Mouse (Mus musculus): ENCODE results near the gene Col5a2. TPM values are rescaled to one million over a fixed set of nuclear protein-coding genes. Genes with fewer than 3 reads are reported as not detected.

Gene Col5a2
- polyA plus RNA-seq, 1 experiment from 2014 or later, result 3.8 TPM

GRCm38 (mm10) chr1:45381866-45382265, 121.2 kb downstream of the Col5a2 start:
- Histone ChIP-seq H3K27ac (ENCODE audit: low read depth, low read length) (no peak overlapping the region), H3K4me1 (ENCODE audit: control insufficient read depth, insufficient read depth, low read length) (no peaks in the 10 kb centered on the region), H3K9me3 (ENCODE audit: control insufficient read depth, low read length) (no peaks in the 10 kb centered on the region), H3K4me3 (ENCODE audit: low read depth, low read length) (no peak overlapping the region), H3K27me3 (ENCODE audit: control insufficient read depth, insufficient read depth, low read length) (no peaks in the 10 kb centered on the region), H3K4me2 (ENCODE audit: low read depth, low read length) (no peak overlapping the region), H3K9ac (replicated peaks; ENCODE audit: low read depth, low read length) (no peak overlapping the region), H3K36me3 (ENCODE audit: control insufficient read depth, insufficient read depth, low read length) (no peaks in the 10 kb centered on the region)
- 98% methylated on average over 2 of the region's 2 CpGs for WGBS
- ATAC-seq (ENCODE audit: low read depth), result no peak

- H3K27ac ChIP-seq (ENCODE audit: low read depth, low read length), result no peak overlapping the region
- H3K4me3 ChIP-seq (ENCODE audit: low read depth, low read length), result no peak overlapping the region
- H3K9me3 ChIP-seq (ENCODE audit: control insufficient read depth, low read length), result no peaks in the 10 kb centered on the region
- no peaks in the 10 kb centered on the region for H3K36me3 ChIP-seq (ENCODE audit: control insufficient read depth, insufficient read depth, low read length)
- no peak overlapping the region for H3K4me2 ChIP-seq (ENCODE audit: low read depth, low read length)
- no peaks in the 10 kb centered on the region for H3K27me3 ChIP-seq (ENCODE audit: control insufficient read depth, insufficient read depth, low read length)
- H3K4me1 ChIP-seq (ENCODE audit: control insufficient read depth, insufficient read depth, low read length), result no peaks in the 10 kb centered on the region
- no peak for ATAC-seq (ENCODE audit: low read depth)
- WGBS, result 82% methylated on average over 7 of the region's 7 CpGs
- no peak overlapping the region for H3K9ac ChIP-seq (replicated peaks; ENCODE audit: low read depth, low read length)
Measured at GRCm38 (mm10) chr1:45379992-45380690, 122.9 kb downstream of the Col5a2 start.

GRCm38 (mm10) chr1:45365427-45365826, 137.7 kb downstream of the Col5a2 start:
- Histone ChIP-seq H3K27me3 (ENCODE audit: control insufficient read depth, insufficient read depth, low read length) (no peaks in the 10 kb centered on the region), H3K9ac (replicated peaks; ENCODE audit: low read depth, low read length) (no peak overlapping the region), H3K4me1 (ENCODE audit: control insufficient read depth, insufficient read depth, low read length) (no peaks in the 10 kb centered on the region), H3K9me3 (ENCODE audit: control insufficient read depth, low read length) (no peaks in the 10 kb centered on the region; the same call in 1 of the 2 replicates), H3K27ac (ENCODE audit: low read depth, low read length) (no peak overlapping the region), H3K4me3 (ENCODE audit: low read depth, low read length) (no peak overlapping the region), H3K4me2 (ENCODE audit: low read depth, low read length) (no peak overlapping the region), H3K36me3 (ENCODE audit: control insufficient read depth, insufficient read depth, low read length) (no peaks in the 10 kb centered on the region)
- WGBS, result 79% methylated on average over 1 of the region's 1 CpGs
- no peak for ATAC-seq (ENCODE audit: low read depth)

- no peaks in the 10 kb centered on the region for H3K9me3 ChIP-seq (ENCODE audit: control insufficient read depth, low read length)
- ATAC-seq (ENCODE audit: low read depth), result no peak
- no peaks in the 10 kb centered on the region for H3K4me1 ChIP-seq (ENCODE audit: control insufficient read depth, insufficient read depth, low read length)
- H3K9ac ChIP-seq (replicated peaks; ENCODE audit: low read depth, low read length), result no peak overlapping the region
- no peak overlapping the region for H3K4me3 ChIP-seq (ENCODE audit: low read depth, low read length)
- no peak overlapping the region for H3K27ac ChIP-seq (ENCODE audit: low read depth, low read length)
- no peaks in the 10 kb centered on the region for H3K36me3 ChIP-seq (ENCODE audit: control insufficient read depth, insufficient read depth, low read length)
- no peak overlapping the region for H3K4me2 ChIP-seq (ENCODE audit: low read depth, low read length)
- H3K27me3 ChIP-seq (ENCODE audit: control insufficient read depth, insufficient read depth, low read length), result no peaks in the 10 kb centered on the region
- 95% methylated on average over 2 of the region's 2 CpGs for WGBS
Measured at GRCm38 (mm10) chr1:45363274-45363673, 139.8 kb downstream of the Col5a2 start.

- no peak for ATAC-seq (ENCODE audit: low read depth)
- H3K4me1 ChIP-seq (ENCODE audit: control insufficient read depth, insufficient read depth, low read length), result no peaks in the 10 kb centered on the region
- no peak overlapping the region for H3K9ac ChIP-seq (replicated peaks; ENCODE audit: low read depth, low read length)
- H3K4me3 ChIP-seq (ENCODE audit: low read depth, low read length), result no peak overlapping the region
- 84% methylated on average over 2 of the region's 2 CpGs for WGBS
- H3K36me3 ChIP-seq (ENCODE audit: control insufficient read depth, insufficient read depth, low read length), result no peaks in the 10 kb centered on the region
- H3K9me3 ChIP-seq (ENCODE audit: control insufficient read depth, low read length), result no peaks in the 10 kb centered on the region
- H3K27ac ChIP-seq (ENCODE audit: low read depth, low read length), result no peak overlapping the region
- no peaks in the 10 kb centered on the region for H3K27me3 ChIP-seq (ENCODE audit: control insufficient read depth, insufficient read depth, low read length)
- no peak overlapping the region for H3K4me2 ChIP-seq (ENCODE audit: low read depth, low read length)
Measured at GRCm38 (mm10) chr1:45359673-45360072, 143.4 kb downstream of the Col5a2 start.

GRCm38 (mm10) chr1:45359147-45359546, 143.9 kb downstream of the Col5a2 start:
- no peak for ATAC-seq (ENCODE audit: low read depth)
- WGBS, result 77% methylated on average over 2 of the region's 2 CpGs

GRCm38 (mm10) chr1:45358020-45358419, 145.1 kb downstream of the Col5a2 start:
- H3K9me3 ChIP-seq (ENCODE audit: control insufficient read depth, low read length), result no peaks in the 10 kb centered on the region
- H3K4me1 ChIP-seq (ENCODE audit: control insufficient read depth, insufficient read depth, low read length), result no peaks in the 10 kb centered on the region
- H3K27ac ChIP-seq (ENCODE audit: low read depth, low read length), result no peak overlapping the region
- H3K9ac ChIP-seq (replicated peaks; ENCODE audit: low read depth, low read length), result no peak overlapping the region
- no peaks in the 10 kb centered on the region for H3K36me3 ChIP-seq (ENCODE audit: control insufficient read depth, insufficient read depth, low read length)
- no peak overlapping the region for H3K4me3 ChIP-seq (ENCODE audit: low read depth, low read length)
- ATAC-seq (ENCODE audit: low read depth), result no peak
- 71% methylated on average over 1 of the region's 1 CpGs for WGBS
- no peak overlapping the region for H3K4me2 ChIP-seq (ENCODE audit: low read depth, low read length)
- H3K27me3 ChIP-seq (ENCODE audit: control insufficient read depth, insufficient read depth, low read length), result no peaks in the 10 kb centered on the region

More at GRCm38 (mm10) chr1:45359147-45359546, 143.9 kb downstream of the Col5a2 start:
- Histone ChIP-seq H3K9ac (replicated peaks; ENCODE audit: low read depth, low read length) (no peak overlapping the region), H3K9me3 (ENCODE audit: control insufficient read depth, low read length) (no peaks in the 10 kb centered on the region), H3K4me3 (ENCODE audit: low read depth, low read length) (no peak overlapping the region), H3K27ac (ENCODE audit: low read depth, low read length) (no peak overlapping the region), H3K4me2 (ENCODE audit: low read depth, low read length) (no peak overlapping the region), H3K36me3 (ENCODE audit: control insufficient read depth, insufficient read depth, low read length) (no peaks in the 10 kb centered on the region), H3K4me1 (ENCODE audit: control insufficient read depth, insufficient read depth, low read length) (no peaks in the 10 kb centered on the region), H3K27me3 (ENCODE audit: control insufficient read depth, insufficient read depth, low read length) (no peaks in the 10 kb centered on the region)

GRCm38 (mm10) chr1:45355944-45356343, 147.1 kb downstream of the Col5a2 start:
- Histone ChIP-seq H3K4me1 (ENCODE audit: control insufficient read depth, insufficient read depth, low read length) (no peaks in the 10 kb centered on the region), H3K4me2 (ENCODE audit: low read depth, low read length) (no peak overlapping the region), H3K4me3 (ENCODE audit: low read depth, low read length) (no peak overlapping the region), H3K9me3 (ENCODE audit: control insufficient read depth, low read length) (no peaks in the 10 kb centered on the region), H3K27ac (ENCODE audit: low read depth, low read length) (no peak overlapping the region), H3K9ac (replicated peaks; ENCODE audit: low read depth, low read length) (no peak overlapping the region), H3K36me3 (ENCODE audit: control insufficient read depth, insufficient read depth, low read length) (no peaks in the 10 kb centered on the region), H3K27me3 (ENCODE audit: control insufficient read depth, insufficient read depth, low read length) (no peaks in the 10 kb centered on the region)
- ATAC-seq (ENCODE audit: low read depth), result no peak
- WGBS, result 77% methylated on average over 4 of the region's 4 CpGs

- no peak overlapping the region for H3K27ac ChIP-seq (ENCODE audit: low read depth, low read length)
- H3K9ac ChIP-seq (replicated peaks; ENCODE audit: low read depth, low read length), result no peak overlapping the region
- no peaks in the 10 kb centered on the region for H3K9me3 ChIP-seq (ENCODE audit: control insufficient read depth, low read length)
- no peaks in the 10 kb centered on the region for H3K27me3 ChIP-seq (ENCODE audit: control insufficient read depth, insufficient read depth, low read length)
- H3K4me3 ChIP-seq (ENCODE audit: low read depth, low read length), result no peak overlapping the region
- ATAC-seq (ENCODE audit: low read depth), result no peak
- H3K36me3 ChIP-seq (ENCODE audit: control insufficient read depth, insufficient read depth, low read length), result no peaks in the 10 kb centered on the region
- H3K4me1 ChIP-seq (ENCODE audit: control insufficient read depth, insufficient read depth, low read length), result no peaks in the 10 kb centered on the region
- H3K4me2 ChIP-seq (ENCODE audit: low read depth, low read length), result no peak overlapping the region
- WGBS, result 96% methylated on average over 1 of the region's 1 CpGs
Measured at GRCm38 (mm10) chr1:45329149-45329548, 173.9 kb downstream of the Col5a2 start.
